In the genomic region with DNA sequence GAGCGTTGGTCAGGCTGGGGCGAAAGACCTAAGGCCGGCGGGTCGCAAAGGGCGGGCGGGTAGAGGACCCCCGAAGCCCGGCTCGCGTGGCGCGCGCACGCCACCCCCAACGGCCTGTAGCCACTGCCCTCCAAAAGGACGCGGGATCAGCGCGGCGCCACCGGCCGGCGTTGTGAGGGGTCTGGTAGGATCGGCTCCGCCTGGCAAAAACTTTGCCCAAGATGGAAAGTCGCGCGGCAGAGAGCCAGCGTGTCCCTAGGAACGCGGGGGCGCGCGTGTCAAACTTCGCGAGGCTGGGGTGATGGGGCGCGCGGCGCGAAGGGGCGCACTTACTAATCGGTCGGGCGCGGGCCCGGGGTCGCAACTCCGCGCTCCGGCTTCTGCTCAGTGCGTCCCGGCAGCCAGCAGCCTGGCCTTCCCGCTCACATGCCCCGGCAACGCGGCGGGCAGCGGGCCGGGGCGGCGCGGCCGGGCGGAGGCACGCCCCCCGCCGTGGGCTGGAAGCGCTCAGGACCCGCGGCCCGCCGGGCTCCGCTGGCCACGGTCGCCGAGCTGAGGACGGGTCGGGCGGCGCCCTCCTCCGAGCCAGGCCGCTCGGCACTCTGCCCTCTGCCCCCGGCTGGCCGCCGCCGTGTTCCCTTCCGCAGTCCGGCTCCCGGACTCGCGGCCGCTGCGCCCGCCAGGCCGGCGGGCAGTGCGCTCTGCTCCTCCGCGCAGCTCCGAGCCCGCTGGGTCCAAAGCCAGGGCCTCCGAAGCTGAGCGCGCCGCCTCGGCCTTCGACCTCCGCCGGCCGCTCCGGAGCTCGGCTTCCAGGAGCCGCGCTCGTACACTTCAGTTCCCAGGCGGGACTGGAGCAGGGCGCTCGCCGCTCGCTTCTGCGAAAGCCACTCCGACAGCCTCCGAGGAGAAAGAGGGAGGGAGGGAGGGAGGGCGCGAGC, we compare ENCODE assay signal across 8 mouse cellular contexts. TPM values are rescaled to one million over a fixed set of nuclear protein-coding genes. Genes with fewer than 3 reads are reported as not detected.
A peak's percentile ranks its signal among the peaks of the same experiment; 100 is the strongest.
DNase-seq lines count a peak whose midpoint lies in the region; ATAC-seq lines count a peak whose summit lies in the region.

A gene (minus strand): TSS at position 835 of the 938 bp plus-strand sequence.

- under 1% methylated on average over 105 of the region's 128 CpGs for WGBS in heart, embryonic 15.5 days
- under 1% methylated on average over 113 of the region's 128 CpGs for whole genome bisulfite sequencing in lung, embryonic 15.5 days

- DNase-seq in urinary bladder, adult 18-20 months (ENCODE audit: low spot score in 2 of 2): peak; percentile 62 to 67
- no peak for DNase-seq in urinary bladder, postnatal 10 days (ENCODE audit: low spot score)
- DNase-seq in fibroblast of lung, adult 2 months (ENCODE audit: low read depth): peak; percentile 18
- peak; percentile 82 to 87 for DNase-seq in kidney, postnatal 36 days
- peak; percentile 78 for DNase-seq in ovary, postnatal 36 days (ENCODE audit: low spot score)

- peaks cover 4% of the 10 kb centered on the region; the same call in 1 of the 2 replicates for H3K27me3 ChIP-seq in heart, embryonic 15.5 days
- no peaks in the 10 kb centered on the region for H3K27me3 ChIP-seq in lung, embryonic 15.5 days

- H3K4me3 ChIP-seq in heart, embryonic 15.5 days: peak within 1 kb of the TSS; percentile 85
- peak within 1 kb of the TSS; percentile 78 for H3K4me3 ChIP-seq in lung, embryonic 15.5 days

- H3K36me3 ChIP-seq in heart, embryonic 15.5 days: no peaks in the 10 kb centered on the region
- no peaks in the 10 kb centered on the region for H3K36me3 ChIP-seq in lung, embryonic 15.5 days

- peaks cover 26% of the 10 kb centered on the region for H3K4me1 ChIP-seq in heart, embryonic 15.5 days (replicated peaks)
- peaks cover 34% of the 10 kb centered on the region for H3K4me1 ChIP-seq in lung, embryonic 15.5 days

- H3K4me2 ChIP-seq in heart, embryonic 15.5 days: peak within 1 kb of the TSS; percentile 99
- H3K4me2 ChIP-seq in lung, embryonic 15.5 days: peak within 1 kb of the TSS; percentile 99

- peak within 1 kb of the TSS; percentile 91 for H3K27ac ChIP-seq in heart, embryonic 15.5 days
- H3K27ac ChIP-seq in lung, embryonic 15.5 days: peak within 1 kb of the TSS; percentile 85

- peak; percentile 64 for ATAC-seq in heart, embryonic 15.5 days (replicated peaks; ENCODE audit: insufficient number of reproducible peaks, insufficient read depth, low FRiP score, low read depth)
- peak; percentile 82 for ATAC-seq in lung, embryonic 15.5 days (ENCODE audit: borderline replicate concordance, extremely low read depth, low FRiP score, low TSS enrichment)
- no peak for ATAC-seq in inflammation-experienced regulatory T-cells, adult 6 months

- H3K9me3 ChIP-seq in heart, embryonic 15.5 days (replicated peaks): no peaks in the 10 kb centered on the region
- no peaks in the 10 kb centered on the region for H3K9me3 ChIP-seq in lung, embryonic 15.5 days

- H3K9ac ChIP-seq in heart, embryonic 15.5 days: peak within 1 kb of the TSS; percentile 80
- H3K9ac ChIP-seq in lung, embryonic 15.5 days: peak within 1 kb of the TSS; percentile 80

RNA-seq across cellular contexts. Expression of the gene that starts here (rescaled TPM):
- polyA plus RNA-seq in heart, embryonic 15.5 days (2015; fragmentation: Nextera tagmentation; extraction: Ambion mirVana): 4.5 and 6.2 TPM in 2 replicates
- 7.3 and 9.0 TPM in 2 replicates for polyA plus RNA-seq in lung, embryonic 15.5 days (2015; fragmentation: Nextera tagmentation; extraction: Ambion mirVana)
- polyA plus RNA-seq in inflammation-experienced regulatory T-cells, adult 6 months (2017; shearing (Covaris generic)): not detected
